Mouse (Mus musculus) lung, postnatal 0 days (tissue): Measurements from ENCODE around the gene Pcmt1. TPM values are rescaled to one million over a fixed set of nuclear protein-coding genes. Genes with fewer than 3 reads are reported as not detected.

Source experiments
- ATAC-seq: fragments of 200-750 bp; cut with Nextera tagmentation; 2 replicates; pipeline ENCODE4 v1.8.0; 2017; ENCODE audit warnings: moderate library complexity
- DNase-seq: peaks from one replicate; pipeline ENCODE4 v3.0.0-alpha.2; 2016; ENCODE audit warnings: low spot score
- H3K27ac ChIP-seq: fragments of 300-500 bp; sonication (generic); 2 replicates; pipeline ENCODE4 v1.5.1; 2014; ENCODE audit warnings: antibody characterized with exemption, mild to moderate bottlenecking, low read length, mixed read lengths
- H3K27me3 ChIP-seq: fragments of 300-500 bp; sonication (generic); replicated peaks from 2 replicates; pipeline ENCODE4 v1.6.1; 2014; ENCODE audit warnings: low read length, mixed read lengths; ENCODE audit not compliant: insufficient read depth
- H3K36me3 ChIP-seq: fragments of 300-500 bp; sonication (generic); 2 replicates; pipeline ENCODE4 v1.6.1; 2014; ENCODE audit warnings: low read length, mixed read lengths; ENCODE audit not compliant: insufficient read depth
- H3K4me1 ChIP-seq: fragments of 300-500 bp; sonication (generic); 2 replicates; pipeline ENCODE4 v1.6.1; 2014; ENCODE audit warnings: antibody characterized with exemption, low read depth, low read length, mixed read lengths; ENCODE audit not compliant: insufficient read depth
- H3K4me2 ChIP-seq: fragments of 300-500 bp; sonication (generic); replicated peaks from 2 replicates; pipeline ENCODE4 v1.6.1; 2014; ENCODE audit warnings: low read depth, mild to moderate bottlenecking, low read length, moderate library complexity, mixed read lengths
- H3K4me3 ChIP-seq: fragments of 300-500 bp; sonication (generic); 2 replicates; pipeline ENCODE4 v1.5.1; 2014; ENCODE audit warnings: low read depth, low read length
- H3K9ac ChIP-seq: fragments of 300-500 bp; sonication (generic); replicated peaks from 2 replicates; pipeline ENCODE4 v1.6.1; 2014; ENCODE audit warnings: low read depth, mild to moderate bottlenecking
- H3K9me3 ChIP-seq: fragments of 300-500 bp; sonication (generic); 2 replicates; pipeline ENCODE4 v1.6.1; 2016; ENCODE audit warnings: low read length, mixed read lengths
- CTCF ChIP-seq: IDR thresholded peaks from 2 replicates; pipeline ENCODE4 v1.5.1; 2016; ENCODE audit warnings: antibody characterized with exemption, mild to moderate bottlenecking
- EP300 ChIP-seq: IDR thresholded peaks from 2 replicates; pipeline ENCODE4 v1.6.1; 2016; ENCODE audit warnings: antibody characterized with exemption, mild to moderate bottlenecking, control low read depth
- WGBS: fragments of 180-500 bp; shearing (Covaris S2); extraction: QIAGEN DNeasy Blood & Tissue Kit; methylation state at CpG from one replicate; pipeline ENCODE4 v1.1.7; 2014; 5-methylcytosine and 5-hydroxymethylcytosine counted together
- polyA plus RNA-seq: library from polyadenylated mRNA; unstranded; fragments of >200 nt; fragmentation: Nextera tagmentation; extraction: Ambion mirVana; gene quantifications from 2 replicates; pipeline ENCODE4 v1.2.1, GENCODE M21; 2015

Pcmt1 gene
- 89.6 and 96.9 TPM in 2 replicates for polyA plus RNA-seq

DNA sequence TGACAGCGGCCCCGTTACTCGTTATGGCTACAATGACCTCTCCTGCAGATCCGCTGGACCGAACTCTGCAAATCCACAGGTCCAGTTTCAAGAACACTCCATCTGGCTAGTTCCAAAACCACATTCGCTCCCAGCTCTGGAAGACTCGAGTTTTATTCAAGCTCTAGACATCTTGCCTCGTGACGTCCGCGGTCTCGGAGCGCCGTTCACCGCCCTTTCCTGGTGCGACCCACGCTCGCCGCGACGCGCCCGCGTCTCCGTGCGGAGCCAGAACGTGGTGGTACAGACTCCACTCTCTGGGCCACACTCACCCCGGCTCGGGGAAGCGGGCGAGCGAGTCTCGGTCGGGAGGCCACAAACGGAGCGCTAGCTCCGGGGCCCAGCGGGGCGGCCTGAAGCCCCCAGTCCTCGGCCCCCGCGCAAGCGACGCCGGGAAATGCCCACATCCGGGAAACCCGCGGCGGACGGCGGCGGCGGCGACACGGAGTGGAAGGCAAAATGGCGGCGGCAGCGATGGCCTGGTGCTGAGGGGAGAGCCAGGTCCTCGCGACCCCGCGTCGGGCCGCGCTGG is at the start of gene Pcmt1, which contains the start of gene Lats1:
TSS of gene Pcmt1 (minus strand) at position 406 of the 571 bp plus-strand sequence.
TSS of gene Lats1 (plus strand) at position 484 of the 571 bp plus-strand sequence.
- WGBS, result under 1% methylated on average over 46 of the region's 65 CpGs
- Histone ChIP-seq H3K36me3 (no peaks in the 10 kb centered on the region), H3K4me3 (peak within 1 kb of the TSS; percentile 99), H3K27me3 (no peaks in the 10 kb centered on the region), H3K9ac (peak within 1 kb of the TSS; percentile 99), H3K27ac (peak within 1 kb of the TSS; percentile 98), H3K9me3 (no peaks in the 10 kb centered on the region), H3K4me1 (peaks cover 15% of the 10 kb centered on the region; the same call in 1 of the 2 replicates), H3K4me2 (peak within 1 kb of the TSS; percentile 85)
- TF ChIP-seq CTCF (0 out of 2 replicates have a peak, but pooled peaks have one; percentile 3), EP300 (no peak)
- peak; percentile 90 for ATAC-seq
- peak; percentile 91 for DNase-seq

DNA sequence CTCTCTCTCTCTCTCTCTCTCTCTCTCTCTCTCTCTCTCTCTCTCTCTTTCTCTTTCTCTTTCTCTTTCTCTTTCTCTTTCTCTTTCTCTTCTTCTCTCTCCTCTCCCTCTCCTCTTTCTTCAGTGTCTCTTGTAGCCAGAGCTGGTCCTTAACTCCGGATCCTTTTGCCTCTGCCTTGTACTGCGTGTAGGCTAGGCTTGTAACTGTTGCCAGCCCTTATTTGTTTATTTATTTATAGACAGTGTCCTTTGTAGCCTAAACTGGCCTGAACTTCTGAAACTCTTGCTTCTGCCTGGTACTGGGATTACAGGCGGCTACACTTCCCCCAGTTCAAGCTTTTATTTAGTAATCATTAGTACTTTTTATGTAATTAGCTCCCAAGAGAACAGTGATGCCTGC is 46.1 kb upstream of the Pcmt1 start:
- 19% methylated on average over 3 of the region's 3 CpGs for WGBS
- ATAC-seq, result no peak

DNA sequence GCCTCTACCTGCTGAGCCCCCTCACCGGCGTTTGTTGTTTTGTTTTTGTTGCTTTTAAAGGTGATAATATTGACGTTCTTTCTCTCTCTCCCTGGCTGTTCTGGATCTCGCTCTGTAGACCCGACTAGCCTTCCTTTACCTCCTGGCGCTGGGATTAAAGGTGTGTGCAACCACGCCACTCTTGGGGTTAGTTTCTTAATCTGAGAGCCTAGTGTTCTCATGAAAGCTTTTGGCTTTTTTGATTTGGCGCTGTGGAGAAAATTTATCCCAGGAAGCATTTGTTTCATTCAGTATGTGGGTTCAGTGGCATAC is 45.5 kb upstream of the Pcmt1 start:
- peak overlapping the region; percentile 74 for H3K27ac ChIP-seq
- ATAC-seq (no peak), DNase-seq (no peak)
- H3K4me1 ChIP-seq, result peaks cover 2% of the 10 kb centered on the region; the same call in 1 of the 2 replicates
- H3K4me3 ChIP-seq, result peak overlapping the region; percentile 89
- peak overlapping the region; percentile 91 for H3K4me2 ChIP-seq
- TF ChIP-seq EP300 (no peak), CTCF (no peak)
- no peaks in the 10 kb centered on the region for H3K9me3 ChIP-seq
- peak overlapping the region; percentile 74 for H3K9ac ChIP-seq
- H3K27me3 ChIP-seq, result no peaks in the 10 kb centered on the region
- H3K36me3 ChIP-seq, result no peaks in the 10 kb centered on the region
- WGBS, result under 1% methylated on average over 8 of the region's 8 CpGs

More for the DNA sequence above, 46.1 kb upstream of the Pcmt1 start:
- H3K4me1 ChIP-seq, result peaks cover 2% of the 10 kb centered on the region; the same call in 1 of the 2 replicates
- TF ChIP-seq CTCF, result no peak
- no peak for TF ChIP-seq EP300
- no peak for DNase-seq
- no peaks in the 10 kb centered on the region for H3K36me3 ChIP-seq
- H3K27ac ChIP-seq, result no peak overlapping the region
- H3K9me3 ChIP-seq, result no peaks in the 10 kb centered on the region
- no peaks in the 10 kb centered on the region for H3K27me3 ChIP-seq
- peak overlapping the region; percentile 91 for H3K4me2 ChIP-seq
- H3K4me3 ChIP-seq, result 0 out of 2 replicates have a peak overlapping the region, but pooled peaks have one; percentile 6
- H3K9ac ChIP-seq, result no peak overlapping the region; the same call in 1 of the 2 replicates

DNA sequence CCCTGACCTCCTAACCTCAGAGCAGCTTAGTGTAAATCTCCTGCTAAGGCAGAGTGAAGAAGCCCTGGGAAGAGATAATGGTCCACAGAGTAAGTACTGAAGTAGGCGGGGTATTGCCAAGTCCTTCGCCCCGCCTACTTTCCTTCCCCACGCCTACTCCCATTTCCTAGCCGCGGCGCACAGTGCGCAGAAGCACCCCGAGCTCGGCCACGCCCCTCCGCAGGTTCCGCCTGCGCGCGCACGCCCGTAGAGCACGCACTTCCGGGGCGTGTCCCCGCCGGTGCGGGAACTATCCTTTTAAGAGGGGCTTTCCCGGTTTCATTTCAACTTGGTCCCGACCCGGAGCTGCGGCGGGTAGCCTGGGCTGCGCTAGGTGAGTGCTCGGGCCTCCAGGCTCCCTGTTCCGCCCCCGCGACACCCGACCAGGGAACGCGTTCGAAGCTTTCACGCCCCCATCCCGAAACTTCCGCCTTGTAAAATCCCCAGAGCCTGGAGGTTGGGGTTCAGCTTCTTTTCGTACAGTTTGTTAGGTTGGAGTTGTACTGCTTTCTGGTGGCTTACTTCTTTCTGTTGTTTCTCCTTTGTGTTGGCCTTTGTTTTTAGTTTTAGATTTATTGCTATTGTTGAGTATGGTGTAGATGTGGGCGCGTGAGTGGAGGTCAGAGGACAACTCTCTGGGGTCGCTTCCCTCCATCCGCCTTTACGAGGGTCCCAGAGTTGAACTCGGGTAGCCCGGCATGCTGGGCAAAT is 45.0 kb upstream of the Pcmt1 start, which contains the start of gene Katna1:
TSS of gene Katna1 (plus strand) at position 250 of the 750 bp plus-strand sequence.
- WGBS, result 2% methylated on average over 46 of the region's 49 CpGs
- ATAC-seq, result peak; percentile 99

DNA sequence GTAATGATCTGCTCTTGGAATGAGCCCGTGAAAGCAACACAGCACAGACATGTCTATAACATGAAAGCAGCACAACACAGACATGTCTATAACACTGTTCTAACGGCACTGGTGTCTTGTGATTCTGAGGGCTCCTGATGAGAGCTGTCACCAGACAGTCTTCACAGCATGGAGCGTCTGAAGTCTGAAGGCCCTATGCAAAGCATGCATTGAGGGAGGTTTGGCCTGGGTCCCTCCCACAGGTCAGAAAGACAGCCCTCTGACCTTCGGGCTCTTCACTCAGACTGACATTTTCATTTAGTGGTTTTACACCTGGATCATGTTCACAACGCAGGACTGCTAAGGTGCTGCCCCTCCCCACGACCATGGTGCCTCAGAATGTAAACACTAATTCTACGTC is 34.1 kb upstream of the Pcmt1 start:
- no peak for DNase-seq
- 77% methylated on average over 7 of the region's 7 CpGs for WGBS

More for the DNA sequence above, 45.0 kb upstream of the Pcmt1 start, which contains the start of gene Katna1:
- Histone ChIP-seq H3K4me3 (peak within 1 kb of the TSS; percentile 89), H3K4me1 (peaks cover 2% of the 10 kb centered on the region; the same call in 1 of the 2 replicates), H3K9me3 (no peaks in the 10 kb centered on the region), H3K4me2 (peak within 1 kb of the TSS; percentile 91), H3K36me3 (no peaks in the 10 kb centered on the region), H3K9ac (peak within 1 kb of the TSS; percentile 74), H3K27me3 (no peaks in the 10 kb centered on the region), H3K27ac (peak within 1 kb of the TSS; percentile 74)
- no peak for TF ChIP-seq CTCF
- TF ChIP-seq EP300, result no peak
- DNase-seq, result peak; percentile 99

DNA sequence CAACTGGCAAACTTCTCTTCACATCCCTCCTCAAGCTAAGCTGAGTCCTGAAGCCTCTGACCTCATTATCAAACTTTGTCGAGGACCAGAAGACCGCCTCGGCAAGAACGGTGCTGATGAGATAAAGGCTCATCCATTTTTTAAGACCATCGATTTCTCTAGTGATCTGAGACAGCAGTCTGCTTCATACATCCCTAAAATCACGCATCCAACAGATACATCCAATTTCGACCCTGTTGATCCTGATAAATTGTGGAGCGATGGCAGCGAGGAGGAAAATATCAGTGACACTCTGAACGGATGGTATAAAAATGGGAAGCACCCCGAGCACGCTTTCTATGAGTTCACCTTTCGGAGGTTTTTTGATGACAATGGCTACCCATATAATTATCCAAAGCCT is 31.6 kb upstream of the Pcmt1 start:
- 90% methylated on average over 13 of the region's 13 CpGs for WGBS
- Histone ChIP-seq H3K27ac (no peak overlapping the region), H3K4me3 (no peak overlapping the region), H3K9me3 (no peaks in the 10 kb centered on the region), H3K36me3 (peaks cover 17% of the 10 kb centered on the region), H3K9ac (no peak overlapping the region), H3K4me1 (no peaks in the 10 kb centered on the region), H3K27me3 (no peaks in the 10 kb centered on the region), H3K4me2 (no peak overlapping the region)
- DNase-seq (no peak), ATAC-seq (no peak)
- TF ChIP-seq CTCF (no peak), EP300 (no peak)

More for the DNA sequence above, 34.1 kb upstream of the Pcmt1 start:
- H3K4me1 ChIP-seq, result no peaks in the 10 kb centered on the region
- no peak overlapping the region for H3K4me2 ChIP-seq
- no peak overlapping the region for H3K9ac ChIP-seq
- no peak for ATAC-seq
- H3K27ac ChIP-seq, result no peak overlapping the region
- no peak overlapping the region for H3K4me3 ChIP-seq
- peaks cover 17% of the 10 kb centered on the region for H3K36me3 ChIP-seq
- H3K9me3 ChIP-seq, result no peaks in the 10 kb centered on the region
- no peaks in the 10 kb centered on the region for H3K27me3 ChIP-seq
- no peak for TF ChIP-seq CTCF
- TF ChIP-seq EP300, result no peak
